Mouse (Mus musculus) thymus, postnatal 4 days (tissue): ENCODE data around the gene Evc2.

Source experiments
- DNase-seq: peaks from one replicate; pipeline ENCODE4 v3.0.0; 2021

Evc2 gene

GRCm38 (mm10) chr5:37368796-37369195 lies 30.5 kb downstream of the Evc2 start:
- DNase-seq = no peak

- DNase-seq = no peak
These were observed 39.1 kb downstream of the Evc2 start for GRCm38 (mm10) chr5:37377376-37377775.

- DNase-seq = no peak
These were observed 42.3 kb downstream of the Evc2 start for GRCm38 (mm10) chr5:37380641-37381040.

GRCm38 (mm10) chr5:37383570-37383969 lies 45.3 kb downstream of the Evc2 start:
- peak; percentile 19 for DNase-seq

- no peak for DNase-seq
These were observed 50.3 kb downstream of the Evc2 start for GRCm38 (mm10) chr5:37388646-37389045.

- no peak for DNase-seq
These were observed 51.7 kb downstream of the Evc2 start for GRCm38 (mm10) chr5:37389808-37390495.

- DNase-seq = no peak
These were observed 52.6 kb downstream of the Evc2 start for GRCm38 (mm10) chr5:37390923-37391322.

- DNase-seq = no peak
These were observed 53.6 kb downstream of the Evc2 start for GRCm38 (mm10) chr5:37391901-37392300.

GRCm38 (mm10) chr5:37395172-37396030 lies 57.1 kb downstream of the Evc2 start:
- DNase-seq = no peak

GRCm38 (mm10) chr5:37419028-37419427 lies 80.7 kb downstream of the Evc2 start:
- no peak for DNase-seq

GRCm38 (mm10) chr5:37427210-37427609 lies 88.9 kb downstream of the Evc2 start:
- DNase-seq = no peak

- DNase-seq = no peak
These were observed 97.1 kb downstream of the Evc2 start for GRCm38 (mm10) chr5:37435417-37435816.

- DNase-seq = no peak
These were observed 104.5 kb downstream of the Evc2 start for GRCm38 (mm10) chr5:37442767-37443166.

GRCm38 (mm10) chr5:37447546-37447945 lies 109.2 kb downstream of the Evc2 start:
- DNase-seq = no peak

GRCm38 (mm10) chr5:37456590-37456989 lies 118.3 kb downstream of the Evc2 start:
- DNase-seq = no peak

GRCm38 (mm10) chr5:37457191-37457590 lies 118.9 kb downstream of the Evc2 start:
- DNase-seq = no peak

- DNase-seq = no peak
These were observed 119.5 kb downstream of the Evc2 start for GRCm38 (mm10) chr5:37457831-37458230.

GRCm38 (mm10) chr5:37458236-37458635 lies 119.9 kb downstream of the Evc2 start:
- no peak for DNase-seq

- DNase-seq = no peak
These were observed 127.2 kb downstream of the Evc2 start for GRCm38 (mm10) chr5:37465461-37465860.

GRCm38 (mm10) chr5:37467646-37468045 lies 129.3 kb downstream of the Evc2 start:
- DNase-seq = no peak

GRCm38 (mm10) chr5:37469031-37469430 lies 130.7 kb downstream of the Evc2 start:
- no peak for DNase-seq

- no peak for DNase-seq
These were observed 133.3 kb downstream of the Evc2 start for GRCm38 (mm10) chr5:37471584-37471983.

GRCm38 (mm10) chr5:37472025-37472608 lies 133.8 kb downstream of the Evc2 start:
- DNase-seq = no peak
